Mouse (Mus musculus): ENCODE measurements around the gene Mylip. TPM values are rescaled to one million over a fixed set of nuclear protein-coding genes. Genes with fewer than 3 reads are reported as not detected.

The Mylip gene
- total RNA-seq, 2 experiments from 2014 or later = 5.3 to 6.8 TPM

GRCm38 (mm10) chr13:45390962-45391853, 1.7 kb downstream of the Mylip start:
- peak; percentile 38 for DNase-seq

DNA sequence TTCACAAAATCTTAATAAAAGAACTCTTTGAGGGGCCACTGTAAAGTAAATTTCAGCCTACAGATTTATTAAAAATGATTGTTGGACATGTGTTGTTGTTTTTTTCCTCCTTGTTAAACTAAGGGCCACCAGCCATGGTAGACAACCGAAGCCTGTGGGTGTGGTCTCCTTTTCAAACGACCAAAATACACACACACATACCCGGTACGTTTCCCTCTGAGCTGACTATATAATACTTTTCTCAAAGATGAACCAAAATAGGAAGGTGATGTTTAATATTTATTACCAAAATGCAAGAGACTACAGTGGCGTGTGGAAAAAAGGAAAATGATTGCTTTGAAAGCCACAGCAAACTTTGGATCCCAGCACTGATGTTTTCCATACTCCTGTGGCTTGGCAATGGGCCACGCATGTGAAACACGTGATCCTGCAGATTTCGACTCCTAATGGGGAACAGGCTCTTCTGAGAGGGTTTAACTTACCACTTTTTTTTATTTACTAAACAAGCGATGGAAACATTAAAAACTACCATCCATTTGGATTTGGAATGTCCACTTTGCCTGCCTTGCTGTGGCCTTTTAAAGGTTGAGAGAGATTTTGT, 2.4 kb downstream of the Mylip start:
- DNase-seq = peak; percentile 64

GRCm38 (mm10) chr13:45394221-45394768, 4.8 kb downstream of the Mylip start:
- no peak for DNase-seq

DNA sequence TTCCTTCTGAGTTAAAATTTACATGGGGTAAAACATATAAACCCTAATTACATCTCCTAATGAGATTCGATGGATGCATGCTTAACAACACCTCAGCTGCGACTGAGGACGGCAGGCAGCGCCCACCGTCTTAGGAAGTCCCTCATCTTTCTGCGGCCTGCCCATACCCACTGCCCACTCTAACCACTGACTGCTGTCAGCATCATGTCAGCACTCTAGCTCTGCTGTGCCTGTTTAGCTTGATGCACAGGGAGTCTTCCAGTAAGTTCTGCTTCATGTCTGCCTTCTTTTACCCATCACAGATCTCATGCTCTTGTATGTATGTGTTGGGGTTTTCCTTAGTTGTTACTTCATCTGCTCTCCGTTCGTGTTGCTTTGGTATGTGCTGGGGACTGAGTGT, 7.2 kb downstream of the Mylip start:
- DNase-seq = no peak

GRCm38 (mm10) chr13:45397240-45397639, 7.7 kb downstream of the Mylip start:
- DNase-seq = no peak

GRCm38 (mm10) chr13:45397896-45398805, 8.6 kb downstream of the Mylip start:
- no peak for DNase-seq

DNA sequence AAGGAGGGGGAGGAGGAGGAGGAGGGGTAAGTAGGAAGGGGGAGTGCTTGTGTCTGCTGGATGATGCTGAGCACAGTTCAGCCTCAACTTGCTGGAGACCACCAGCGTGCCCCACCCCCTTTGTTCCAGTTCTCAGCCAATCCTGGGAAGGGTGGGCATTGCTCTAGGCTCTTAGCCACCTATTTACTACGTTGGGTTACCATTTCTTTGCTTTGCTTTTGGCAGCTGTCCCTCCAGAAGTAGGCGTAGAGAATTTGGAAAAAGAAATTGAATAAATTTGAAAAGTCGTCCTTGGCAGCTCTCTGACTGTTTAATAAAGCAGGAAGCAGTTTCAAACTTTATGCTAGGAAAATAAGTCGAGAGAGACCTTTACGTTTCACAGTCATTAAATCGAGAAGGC, 11.2 kb downstream of the Mylip start:
- DNase-seq = no peak

DNA sequence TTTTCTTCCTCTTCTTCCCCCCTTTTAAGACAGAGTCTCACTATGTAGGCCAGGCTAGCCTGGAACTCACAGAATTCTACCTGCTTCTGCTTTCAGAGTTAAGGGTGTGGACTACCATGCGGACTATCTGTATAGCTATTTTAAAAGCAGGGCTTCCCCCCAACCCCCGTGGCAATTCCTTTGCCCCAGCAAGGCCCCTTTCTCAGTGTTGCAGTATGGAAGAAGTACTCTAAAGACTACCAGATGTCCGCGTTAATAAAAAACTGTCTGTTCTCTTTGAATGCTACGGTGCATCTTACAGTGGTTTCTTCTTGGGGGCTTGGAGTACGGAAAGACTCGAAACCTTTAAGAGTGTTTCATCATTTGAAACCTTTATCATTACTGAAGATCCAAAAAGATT, 12.3 kb downstream of the Mylip start:
- no peak for DNase-seq

DNA sequence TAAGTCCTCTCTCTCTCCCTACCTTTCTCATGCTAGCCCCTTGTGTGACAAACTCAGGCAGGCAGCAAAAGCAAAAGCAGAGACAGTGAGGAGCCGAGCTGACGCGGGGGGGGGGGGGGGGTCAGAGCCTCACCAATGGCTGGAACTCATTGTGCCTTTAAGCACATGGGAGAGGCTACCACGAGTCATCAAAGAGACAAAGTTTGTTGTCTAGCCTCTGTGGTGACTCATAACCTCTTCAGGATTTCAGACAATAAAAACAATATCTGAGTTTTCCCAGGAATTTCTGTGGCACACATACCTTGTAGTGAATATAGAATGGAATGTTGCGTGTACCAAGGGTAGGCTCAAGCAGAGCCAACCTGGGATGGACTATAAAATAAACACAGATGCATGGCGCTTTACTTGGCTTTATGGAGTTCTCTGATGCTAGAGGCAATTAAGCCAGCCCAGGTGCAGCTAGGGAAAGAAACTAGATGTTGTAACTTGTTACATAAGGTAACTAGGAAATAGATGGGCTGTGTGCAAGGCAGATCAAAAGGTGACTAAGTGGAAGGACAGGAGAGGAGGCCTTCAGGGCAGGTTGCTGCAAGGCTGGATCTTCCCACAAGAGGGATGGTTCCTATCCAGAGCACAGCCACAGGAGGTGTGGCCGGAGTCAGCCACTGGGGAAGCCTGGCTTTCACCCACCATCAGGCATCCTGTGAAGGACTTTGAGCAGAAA, 12.9 kb downstream of the Mylip start:
- DNase-seq = no peak

DNA sequence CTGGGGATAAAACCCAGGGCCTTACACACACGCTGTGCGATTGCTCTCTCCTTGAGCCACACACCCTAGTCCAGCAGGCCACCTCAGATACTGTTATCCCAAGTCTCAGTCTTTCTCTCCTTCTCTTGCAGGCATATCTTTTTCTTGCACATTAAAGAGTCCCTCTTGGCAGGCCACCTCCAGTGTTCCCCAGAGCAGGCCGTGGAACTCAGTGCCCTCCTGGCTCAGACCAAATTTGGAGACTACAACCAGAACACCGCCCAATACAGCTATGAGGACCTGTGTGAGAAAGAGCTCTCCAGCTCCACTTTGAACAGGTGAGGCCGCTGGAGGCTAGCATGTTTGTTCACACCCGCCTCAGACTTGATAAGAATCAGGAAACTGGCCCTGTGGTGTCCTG, 14.7 kb downstream of the Mylip start:
- DNase-seq = no peak

DNA sequence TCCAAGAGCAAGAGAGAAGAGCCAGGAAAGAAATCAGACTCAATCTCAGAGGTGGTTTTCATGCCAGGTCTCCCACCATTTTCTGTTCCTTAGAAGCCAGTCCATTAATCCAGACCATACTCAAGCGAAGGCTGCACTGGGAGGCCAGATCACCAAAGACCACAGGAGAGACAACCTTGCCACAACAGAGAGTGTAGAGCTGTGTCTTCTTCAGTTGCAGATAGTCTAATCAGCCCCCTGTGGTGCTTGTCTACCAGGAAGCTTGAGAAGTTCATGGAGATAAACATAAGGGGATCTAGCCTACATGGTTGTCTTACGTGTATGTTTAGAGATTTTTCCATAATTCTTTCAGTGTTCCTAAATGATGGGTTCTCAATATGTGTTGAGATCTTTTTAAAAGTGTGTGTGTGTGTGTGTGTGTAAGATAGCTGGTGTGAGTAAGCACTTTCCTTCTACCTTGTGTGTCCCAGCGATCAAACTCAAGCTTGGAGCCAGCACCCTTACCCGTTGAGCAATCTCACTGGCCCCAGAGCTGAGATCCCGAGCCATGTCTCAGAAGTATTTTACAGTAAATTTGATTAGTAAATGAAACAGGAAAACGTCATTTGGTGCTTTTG, 15.8 kb downstream of the Mylip start:
- DNase-seq = no peak

- DNase-seq = no peak
Observed at GRCm38 (mm10) chr13:45406289-45406688, 16.7 kb downstream of the Mylip start.

GRCm38 (mm10) chr13:45406703-45407102, 17.2 kb downstream of the Mylip start:
- no peak for DNase-seq

DNA sequence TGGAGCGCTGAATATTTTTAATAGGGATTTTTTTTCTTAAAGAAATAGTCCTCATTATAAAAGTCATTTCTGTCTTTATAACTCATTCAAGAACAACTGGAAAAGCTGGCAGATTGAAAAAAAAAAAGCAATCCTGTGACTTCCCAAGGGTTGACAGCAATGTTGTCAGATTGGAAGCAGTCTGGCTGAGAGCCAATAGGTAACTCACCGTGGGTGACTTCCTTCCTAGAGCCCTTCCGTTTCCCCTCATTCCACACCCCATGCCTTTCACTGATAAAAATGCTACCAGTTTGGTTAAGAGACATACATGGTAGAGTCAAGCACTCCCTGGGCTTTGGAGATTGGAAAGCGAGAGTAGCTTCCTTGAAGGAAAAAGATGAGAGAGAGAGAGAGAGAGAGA, 21.4 kb downstream of the Mylip start:
- DNase-seq = no peak

DNA sequence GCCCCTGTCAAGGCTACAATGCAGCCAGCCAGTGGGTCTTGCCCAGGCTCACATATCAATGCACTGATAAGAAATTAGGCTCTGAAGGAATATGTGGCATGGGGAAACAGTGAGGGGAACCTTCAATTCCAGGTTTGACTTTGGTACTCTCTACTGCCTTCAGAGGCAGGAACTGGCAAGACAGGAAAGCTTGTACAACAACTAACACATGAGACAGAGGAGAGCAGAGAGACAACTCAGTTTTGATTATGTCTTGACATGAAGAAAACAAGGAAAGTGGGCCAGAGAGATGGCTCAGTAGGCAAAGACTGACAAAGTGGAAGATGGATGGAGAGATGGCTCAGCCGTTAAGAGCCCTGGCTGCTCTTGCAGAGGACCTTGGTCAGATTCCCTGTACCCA, 23.5 kb downstream of the Mylip start:
- no peak for DNase-seq

DNA sequence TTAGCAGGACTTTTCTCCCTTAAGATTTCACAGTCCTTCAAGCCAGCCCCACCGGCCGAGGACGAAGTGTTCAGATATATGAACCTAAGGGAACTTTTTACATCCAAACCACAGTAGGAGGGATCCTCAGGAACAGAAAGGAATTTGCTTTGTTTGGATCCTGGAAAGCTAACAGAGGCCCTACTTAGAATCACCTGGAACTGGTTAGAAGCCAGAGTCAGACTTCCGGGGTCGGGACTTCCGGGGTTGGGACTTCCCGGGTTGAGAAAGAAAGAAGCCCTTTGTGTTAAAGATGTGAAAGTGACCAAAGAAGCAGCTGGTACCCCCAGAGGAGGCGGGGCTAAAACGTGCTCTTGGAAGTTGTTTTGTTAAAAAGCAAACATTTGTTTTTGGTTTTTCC, 24.5 kb downstream of the Mylip start:
- DNase-seq = no peak

DNA sequence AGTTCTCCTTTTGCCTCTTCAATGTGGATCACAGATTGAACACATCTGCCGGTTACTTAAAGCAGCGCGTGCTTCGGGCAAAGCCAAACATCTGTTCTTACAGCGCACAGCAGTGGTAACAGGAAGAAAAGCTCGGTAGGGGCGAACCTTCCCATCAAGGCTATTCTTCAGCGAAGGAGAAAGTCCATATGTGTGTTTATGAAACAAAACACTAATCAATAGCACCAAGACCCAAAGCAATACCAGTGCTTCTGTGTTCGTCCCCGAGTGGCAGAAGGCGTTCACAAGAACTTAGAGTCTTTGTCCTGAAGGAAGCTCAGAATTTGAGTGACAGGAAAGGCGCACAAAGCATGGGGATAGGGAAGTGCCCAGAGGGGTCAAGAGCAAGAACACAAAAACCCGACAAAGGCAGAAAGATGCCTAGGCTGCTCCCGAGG, 27.1 kb downstream of the Mylip start:
- DNase-seq = no peak

- DNase-seq = no peak
Observed at GRCm38 (mm10) chr13:45418986-45419385, 29.4 kb downstream of the Mylip start.

DNA sequence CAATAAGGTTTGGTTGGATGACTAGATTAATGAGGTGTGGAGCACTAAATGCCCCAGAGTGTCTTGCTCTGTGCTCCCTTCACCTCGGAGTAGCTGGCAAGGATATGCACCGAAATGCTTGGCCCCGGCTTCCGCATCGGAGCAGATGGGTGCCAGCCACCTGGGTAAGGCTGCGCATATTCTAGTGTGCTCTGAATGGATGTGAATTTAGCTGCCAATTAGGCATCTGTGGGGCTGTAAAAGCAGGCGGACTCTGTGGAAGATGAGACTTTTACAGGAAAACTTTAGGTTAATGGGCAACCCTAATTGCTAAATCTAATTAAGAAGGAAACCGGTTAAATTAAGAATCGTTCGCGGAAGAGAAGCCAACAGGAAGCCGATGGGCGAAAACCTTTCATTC, 32.7 kb downstream of the Mylip start:
- no peak for DNase-seq

DNA sequence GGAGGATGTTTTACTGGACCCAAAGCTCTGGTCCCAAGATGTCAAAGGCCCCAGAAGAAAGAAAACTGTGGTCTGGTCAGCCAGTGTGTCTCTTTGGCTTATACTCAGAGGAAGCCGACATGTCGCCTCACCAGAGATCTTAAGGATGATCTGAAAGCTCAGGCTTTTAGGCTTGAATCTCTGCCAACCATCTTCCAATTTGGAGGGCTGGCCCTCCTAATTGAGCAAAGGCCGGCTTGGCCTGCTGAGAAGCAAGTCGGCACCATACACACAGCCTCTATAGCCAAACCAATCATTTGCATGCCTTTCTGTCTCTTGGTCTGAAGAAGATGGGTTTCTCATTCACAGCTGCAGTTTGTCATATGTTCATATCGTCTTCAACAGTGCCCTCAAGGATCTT, 33.2 kb downstream of the Mylip start:
- DNase-seq = no peak

DNA sequence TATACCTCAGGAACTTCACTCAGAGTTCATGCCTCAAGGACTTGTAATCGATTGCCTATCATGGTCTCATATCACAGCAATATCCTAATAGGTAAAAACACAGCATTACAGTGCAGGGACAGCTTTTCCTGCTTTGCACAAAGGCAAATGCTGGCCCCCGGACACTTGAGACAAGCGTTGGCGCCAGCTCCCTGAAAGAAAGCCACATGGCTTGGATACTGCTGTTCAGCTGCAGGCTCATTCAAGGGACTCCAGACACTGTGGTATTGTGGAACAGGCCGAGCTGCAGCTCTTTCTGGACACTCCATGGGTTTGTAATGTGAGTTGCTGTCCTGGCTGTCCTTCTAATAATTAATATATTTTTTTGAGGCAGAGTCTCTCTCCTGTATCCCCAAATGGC, 34.4 kb downstream of the Mylip start:
- DNase-seq = no peak

GRCm38 (mm10) chr13:45429239-45429638, 39.7 kb downstream of the Mylip start:
- no peak for DNase-seq

Data from heart, postnatal 4 days (tissue).